Mouse (Mus musculus) kidney, adult 9 months (tissue): ENCODE results near the gene Wfdc11.

ENCODE experiments used
- DNase-seq: peaks from one replicate; pipeline ENCODE4 v3.0.0; 2022

Wfdc11 gene

DNA sequence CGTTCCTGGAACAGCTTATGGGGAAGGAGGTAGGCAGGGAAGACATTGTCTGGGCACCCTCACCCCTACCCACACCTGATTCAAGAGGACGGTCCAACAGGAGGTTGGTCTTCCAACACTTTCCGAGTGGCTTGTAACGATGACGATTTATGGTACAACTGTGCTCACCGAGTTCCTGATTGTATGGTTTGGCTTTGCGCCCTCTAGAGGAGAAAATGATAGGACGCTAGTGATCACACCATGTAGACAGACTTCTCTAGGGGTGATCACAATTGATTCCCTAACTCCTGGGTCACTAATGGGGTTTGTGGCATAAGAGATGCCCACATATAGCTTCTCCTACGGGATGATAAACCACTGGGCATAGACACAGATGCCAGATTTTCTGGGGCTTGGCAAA is 38.6 kb downstream of the Wfdc11 start:
- DNase-seq, result peak; percentile 7

DNA sequence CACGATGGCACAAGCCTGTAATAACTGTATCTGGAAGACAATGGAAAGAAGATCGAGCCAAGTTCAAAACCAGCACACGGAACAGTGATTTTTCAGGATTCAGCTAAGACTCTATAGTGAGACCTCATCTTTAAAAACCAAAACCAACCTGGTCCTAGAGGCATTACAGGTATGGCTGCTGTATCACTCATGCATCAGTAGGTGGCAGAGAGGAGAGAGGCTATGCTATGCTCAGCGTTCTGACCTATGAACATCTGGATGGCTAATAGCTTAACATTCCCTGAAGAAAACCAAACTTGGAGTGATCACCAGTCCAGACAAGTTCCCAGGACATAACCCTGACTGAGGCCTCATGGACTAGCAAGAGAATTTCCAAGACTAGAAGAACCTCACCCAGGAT is 52.1 kb downstream of the Wfdc11 start:
- DNase-seq, result peak; percentile 5

DNA sequence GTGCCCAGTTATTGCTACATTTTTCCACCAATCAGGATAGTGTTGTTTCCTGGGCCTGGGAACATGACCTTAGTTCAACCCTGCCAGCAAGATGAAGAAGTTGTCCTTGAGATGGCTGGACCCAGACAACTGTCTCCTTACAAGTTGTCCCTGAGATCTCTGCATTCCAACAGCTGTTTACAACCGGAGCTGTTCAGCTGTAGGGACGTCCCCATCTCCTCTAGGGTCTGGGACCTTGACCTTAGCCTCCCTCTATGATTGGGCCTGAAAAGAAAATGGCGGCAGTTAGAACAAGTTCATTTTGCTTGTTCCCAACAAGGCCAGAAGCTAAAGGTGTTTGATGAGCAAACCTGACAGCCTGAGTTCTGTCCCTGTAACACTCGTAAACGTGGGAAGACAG is 54.8 kb downstream of the Wfdc11 start:
- DNase-seq, result no peak

DNA sequence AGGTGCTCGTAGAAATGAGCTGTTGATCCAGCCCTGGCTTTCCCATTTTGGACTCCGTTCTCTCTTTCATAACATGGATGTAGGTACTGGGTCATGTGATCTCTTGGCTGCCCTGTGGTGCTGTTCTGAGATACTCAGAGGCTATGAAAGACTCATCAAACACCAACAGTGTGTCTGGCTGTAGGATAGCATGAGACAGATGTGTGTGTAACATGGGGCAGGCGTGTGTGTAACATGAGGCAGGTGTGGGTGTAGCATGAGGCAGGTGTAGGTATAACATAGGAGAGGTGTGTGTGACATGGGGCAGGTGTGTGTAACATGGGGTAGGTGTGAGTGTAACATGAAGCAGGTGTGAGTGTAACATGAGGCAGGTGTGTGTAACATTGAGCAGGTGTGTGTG is 58.5 kb downstream of the Wfdc11 start:
- DNase-seq, result no peak

DNA sequence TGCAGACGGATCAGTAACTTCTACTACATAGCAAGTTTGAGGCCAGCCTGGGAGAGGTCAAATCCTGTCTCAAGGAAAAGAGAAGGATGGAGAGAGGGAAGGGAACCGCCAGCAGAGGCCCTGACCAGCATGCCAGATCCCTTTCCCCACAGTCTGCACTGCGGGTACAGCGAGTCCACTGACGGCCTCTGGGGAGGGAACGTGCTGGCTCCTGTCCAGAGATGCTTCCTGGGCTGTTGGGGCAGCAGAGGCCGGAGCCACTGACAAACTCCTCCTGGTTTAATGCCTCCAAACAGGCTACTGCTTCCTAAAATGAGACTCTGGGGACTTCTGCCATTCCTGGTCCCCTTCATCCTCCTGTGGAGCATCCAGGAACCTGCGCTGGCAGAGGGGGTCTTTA is 60.4 kb downstream of the Wfdc11 start, which contains the start of the genes Wfdc6b and Wfdc8:
Gene Wfdc6b (plus strand): TSS at position 52 of the 400 bp plus-strand sequence.
Gene Wfdc8 (minus strand): TSS at position 156 of the 400 bp plus-strand sequence.
- DNase-seq, result peak; percentile 25
